Mouse (Mus musculus) neural tube, postnatal 0 days (tissue): ENCODE results near the gene Rab1a. TPM values are rescaled to one million over a fixed set of nuclear protein-coding genes. Genes with fewer than 3 reads are reported as not detected.

Source experiments
- polyA plus RNA-seq: library from polyadenylated mRNA; unstranded; fragments of >200 nt; fragmentation: Nextera tagmentation; extraction: Ambion mirVana; gene quantifications from 2 replicates; pipeline ENCODE4 v1.2.1, GENCODE M21; 2015

The Rab1a gene
- 303 and 328 TPM in 2 replicates for polyA plus RNA-seq

DNA sequence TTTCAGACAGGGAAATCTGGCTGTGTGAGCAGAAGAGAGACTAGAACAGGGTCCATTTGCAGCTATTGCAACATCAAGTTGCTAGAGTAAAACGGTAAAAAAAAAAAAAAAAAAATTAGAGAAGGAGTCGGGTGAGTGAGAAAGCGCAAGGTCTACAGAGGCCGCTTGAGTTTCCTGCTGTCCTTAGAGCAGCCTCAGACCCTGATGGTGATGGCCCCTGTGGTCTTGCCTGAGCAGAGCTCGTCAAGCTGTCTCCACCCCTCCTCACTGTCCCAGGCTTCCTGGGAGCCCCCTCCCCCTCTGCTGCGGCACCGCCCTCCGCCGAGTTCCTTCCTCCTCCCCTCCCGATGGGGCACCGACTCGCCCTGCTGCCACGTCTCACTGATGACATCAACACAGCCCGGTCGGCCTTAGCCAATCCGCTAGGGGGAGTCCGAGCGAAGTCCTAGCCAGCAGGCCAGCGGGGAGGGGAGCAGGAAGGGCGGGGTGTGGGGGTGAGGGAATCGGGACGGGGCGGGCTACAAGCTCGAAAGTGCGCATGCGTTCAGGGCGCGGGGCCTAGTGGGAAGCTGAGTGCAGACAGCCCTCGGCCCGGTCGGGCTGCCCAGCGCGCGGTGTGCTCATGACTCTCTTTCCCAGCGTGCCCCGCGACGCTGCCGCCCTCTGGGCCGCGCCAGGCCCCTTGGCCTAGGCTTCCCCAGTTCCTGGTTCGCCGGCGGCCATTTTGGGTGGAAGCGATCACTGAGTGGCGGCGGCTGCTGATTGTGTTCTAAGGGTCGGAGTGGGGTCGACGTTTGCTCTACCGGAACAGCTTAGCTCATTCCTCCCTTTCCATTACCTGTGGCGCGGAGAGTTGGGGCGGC is at the start of gene Rab1a:
Rab1a (plus strand) TSS at position 720 of the 863 bp plus-strand sequence.

DNA sequence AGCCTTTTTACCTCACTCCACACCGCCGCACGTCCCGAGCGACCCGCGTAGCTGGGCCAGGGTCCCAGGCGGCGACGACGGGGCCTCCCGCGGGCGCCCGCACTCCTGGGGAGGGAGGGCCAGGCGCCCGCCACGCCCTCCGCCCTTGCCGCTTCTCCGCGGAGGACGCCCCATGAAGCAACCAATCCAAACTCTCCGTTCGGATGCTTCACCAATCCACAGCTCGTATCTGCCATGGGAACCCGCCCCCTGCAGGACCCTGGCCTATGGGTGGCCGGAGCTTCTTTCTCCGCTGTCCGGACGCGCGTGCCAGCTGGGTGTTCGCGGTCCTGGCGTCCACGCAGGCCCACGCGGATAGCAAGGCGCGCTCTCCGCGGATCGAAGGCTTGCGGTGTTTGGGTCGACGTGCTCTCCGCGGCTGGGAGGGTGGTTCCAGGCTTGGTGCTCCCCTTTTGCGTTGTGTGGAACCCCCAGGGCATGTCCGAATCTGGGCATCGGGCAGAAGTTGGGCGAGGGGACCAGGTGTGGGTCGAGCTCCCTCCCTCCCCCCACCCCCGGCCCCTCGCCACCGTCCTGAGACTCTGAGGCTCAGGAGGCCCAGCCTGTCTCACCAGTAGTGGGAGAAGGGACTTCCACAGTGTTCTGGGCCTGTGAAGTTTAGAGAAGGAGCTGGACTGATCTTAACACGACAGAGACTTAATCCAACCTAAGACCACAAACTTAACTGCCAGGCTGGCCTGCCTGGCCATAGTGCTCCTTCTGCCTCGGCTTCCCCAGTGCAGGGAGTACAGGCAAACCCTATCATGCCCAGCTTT is 48.3 kb downstream of the Rab1a start, which contains the start of gene Cep68:
Cep68 (minus strand) TSS at position 134 of the 815 bp plus-strand sequence.

Other genes with a start within 250 kb of the Rab1a start
- 134 and 140 TPM in 2 replicates for gene Actr2, start 88.5 kb upstream of the Rab1a start, polyA plus RNA-seq
- gene Cep68, start 48.0 kb downstream of the Rab1a start, polyA plus RNA-seq, result 20.2 and 21.5 TPM in 2 replicates
- 62.0 and 70.1 TPM in 2 replicates for gene Slc1a4, start 131.3 kb downstream of the Rab1a start, polyA plus RNA-seq